Mouse (Mus musculus): Measurements from ENCODE around the gene Fam162b.

GRCm38 (mm10) chr10:51590139-51590574 is at the start of gene Fam162b:
- no peak for TF ChIP-seq CTCF (IDR thresholded peaks at IDR 0.05)
- TF ChIP-seq EP300 (IDR thresholded peaks at IDR 0.05) = no peak

Measured in lung, postnatal 0 days (tissue).